Mouse (Mus musculus): Measurements from ENCODE around the gene Cyp2c68.
"Not testable (repeated sequence)": the region's sequence is repeated elsewhere in the genome, so short reads cannot be mapped to it uniquely, and the experiment has no call there.

Cyp2c68 gene

GRCm38 (mm10) chr19:39740920-39741319 lies at the start of gene Cyp2c68:
TSS of gene Cyp2c68 (minus strand) at chr19:39741054.
- DNase-seq (ENCODE audit: low spot score) = no peak

- not testable (repeated sequence) for DNase-seq (ENCODE audit: low spot score)
These were observed 44.6 kb upstream of the Cyp2c68 start for GRCm38 (mm10) chr19:39785458-39785857.

GRCm38 (mm10) chr19:39745357-39745756 lies 4.5 kb upstream of the Cyp2c68 start:
- no peak for DNase-seq (ENCODE audit: low spot score)

- not testable (repeated sequence) for DNase-seq (ENCODE audit: low spot score)
These were observed 3.5 kb upstream of the Cyp2c68 start for GRCm38 (mm10) chr19:39744361-39744760.

GRCm38 (mm10) chr19:39711116-39711515 lies 29.7 kb downstream of the Cyp2c68 start:
- DNase-seq (ENCODE audit: low spot score) = not testable (repeated sequence)

- not testable (repeated sequence) for DNase-seq (ENCODE audit: low spot score)
These were observed 75.2 kb downstream of the Cyp2c68 start for GRCm38 (mm10) chr19:39665650-39666049.

- DNase-seq (ENCODE audit: low spot score) = no peak
These were observed 88.5 kb downstream of the Cyp2c68 start for GRCm38 (mm10) chr19:39652381-39652780.

- DNase-seq (ENCODE audit: low spot score) = no peak
These were observed 91.9 kb downstream of the Cyp2c68 start, which contains the start of gene Cyp2c67 for GRCm38 (mm10) chr19:39648938-39649337. TSS of gene Cyp2c67 (minus strand) at chr19:39649051.

- DNase-seq (ENCODE audit: low spot score) = no peak
These were observed 93.3 kb downstream of the Cyp2c68 start for GRCm38 (mm10) chr19:39647519-39647918.

GRCm38 (mm10) chr19:39644551-39644950 lies 96.3 kb downstream of the Cyp2c68 start:
- not testable (repeated sequence) for DNase-seq (ENCODE audit: low spot score)

Data from embryo, embryonic 10.5 days (tissue).